Mouse (Mus musculus) ES-E14 (cell line): ENCODE data around the gene Cdk13. TPM values are rescaled to one million over a fixed set of nuclear protein-coding genes. Genes with fewer than 3 reads are reported as not detected.

ENCODE experiments used
- DNase-seq: peaks from one replicate; pipeline ENCODE4 v3.0.0-alpha.2; 2013; ENCODE audit warnings: low read depth, low spot score
- H3K27ac ChIP-seq: 2 replicates; pipeline ENCODE4 v1.5.1; 2012; ENCODE audit warnings: low read depth, mild to moderate bottlenecking, low read length, moderate library complexity, mixed read lengths; ENCODE audit not compliant: poor library complexity, insufficient read depth, severe bottlenecking
- H3K36me3 ChIP-seq: 2 replicates; pipeline ENCODE4 v1.6.1; 2012; ENCODE audit warnings: mild to moderate bottlenecking, low read length, moderate library complexity, mixed read lengths; ENCODE audit not compliant: control insufficient read depth, poor library complexity, insufficient read depth, severe bottlenecking
- H3K4me1 ChIP-seq, 2 experiments: fragments of 150-350 bp in 1 of 2; sonication (generic) in 1 of 2; 2 replicates each; pipeline ENCODE4 v1.6.1; 2012; ENCODE audit warnings: low read length in 2 of 2, mild to moderate bottlenecking in 1 of 2, mixed read lengths in 1 of 2; ENCODE audit not compliant: control insufficient read depth in 2 of 2, insufficient read depth in 2 of 2, poor library complexity in 1 of 2
- H3K4me3 ChIP-seq, 2 experiments: fragments of 150-350 bp in 1 of 2; sonication (generic) in 1 of 2; 2 replicates each; pipeline ENCODE4 v1.5.1; 2012; ENCODE audit warnings: low read length in 2 of 2, low read depth in 1 of 2, mild to moderate bottlenecking in 1 of 2, mixed read lengths in 1 of 2; ENCODE audit not compliant: insufficient read depth in 1 of 2, poor library complexity in 1 of 2, severe bottlenecking in 1 of 2
- H3K9ac ChIP-seq: 2 replicates; pipeline ENCODE4 v1.6.1; 2012; ENCODE audit warnings: low read depth, mild to moderate bottlenecking, low read length, mixed read lengths; ENCODE audit not compliant: poor library complexity, insufficient read depth, severe bottlenecking
- H3K9me3 ChIP-seq: fragments of 150-350 bp; sonication (generic); 2 replicates; pipeline ENCODE4 v1.6.1; 2012; ENCODE audit warnings: low read depth, mild to moderate bottlenecking, low read length; ENCODE audit not compliant: control insufficient read depth, insufficient read depth
- CHD2 ChIP-seq: IDR thresholded peaks from 2 replicates; pipeline ENCODE4 v1.6.1; 2014; ENCODE audit warnings: mild to moderate bottlenecking, low read depth, low read length, inconsistent platforms
- HCFC1 ChIP-seq: IDR thresholded peaks from 2 replicates; pipeline ENCODE4 v1.6.1; 2012; ENCODE audit warnings: low read length, inconsistent platforms, borderline replicate concordance; ENCODE audit not compliant: insufficient read depth
- MAFK ChIP-seq: IDR thresholded peaks from 2 replicates; pipeline ENCODE4 v1.6.1; 2014; ENCODE audit warnings: mild to moderate bottlenecking, low read depth, low read length, inconsistent platforms; ENCODE audit not compliant: insufficient read depth
- ZC3H11A ChIP-seq: IDR thresholded peaks from 2 replicates; pipeline ENCODE4 v1.6.1; 2012; ENCODE audit warnings: low read depth, mild to moderate bottlenecking, inconsistent platforms, low read length, borderline replicate concordance
- ZNF384 ChIP-seq: IDR thresholded peaks from 2 replicates; pipeline ENCODE4 v1.6.1; 2012; ENCODE audit warnings: low read depth, low read length, inconsistent platforms
- in situ Hi-C, 2 experiments: fragments of 600-800 bp; cut with MboI; formaldehyde crosslinking; loops; one replicate each; pipeline ENCODE4 v1.15.1; 2025; ENCODE audit warnings: low sequenced_read_pairs in 2 of 2, inconsistent platforms in 1 of 2; ENCODE audit not compliant: unreplicated experiment in 2 of 2
- total RNA-seq: library from RNA; depleted of rRNA; stranded (reverse); fragments of 300-350 nt; gene quantifications from 2 replicates; pipeline ENCODE4 v1.2.3, GENCODE M21; 2012

Gene Cdk13
- total RNA-seq, 1 experiment: 50.7 TPM

DNA sequence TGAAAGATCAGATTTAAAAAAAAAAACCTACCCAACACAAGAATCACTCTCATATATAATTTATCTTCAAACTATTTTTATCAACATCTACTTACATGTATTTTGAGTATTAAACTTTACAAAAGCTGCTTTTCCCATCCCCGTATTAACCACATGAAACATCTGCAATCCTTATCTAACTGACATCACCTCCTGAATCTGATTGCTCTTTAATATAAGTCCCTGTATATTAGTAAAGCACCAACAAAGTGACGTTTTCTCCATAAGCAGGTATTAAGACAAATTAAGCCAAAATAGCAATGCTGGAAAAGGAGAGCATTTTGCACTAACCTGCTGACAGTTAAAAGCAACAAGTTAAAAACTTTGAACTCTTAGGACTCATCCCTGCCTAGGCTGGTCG lies 2.0 kb downstream of the Cdk13 start:
- no peaks in the 10 kb centered on the region for H3K9me3 ChIP-seq
- H3K36me3 ChIP-seq: no peaks in the 10 kb centered on the region
- in situ Hi-C loops: no loop called here
- no peak for DNase-seq
- H3K27ac ChIP-seq: no peak overlapping the region
- H3K4me3 ChIP-seq: peak overlapping the region; percentile 88 to 90
- peak overlapping the region; percentile 92 for H3K9ac ChIP-seq
- H3K4me1 ChIP-seq: peaks cover 0 to 4% of the 10 kb centered on the region in 2 experiments; a peak in 1 of 4 replicates
- TF ChIP-seq CHD2 (no peak), ZNF384 (no peak), MAFK (no peak), HCFC1 (no peak), ZC3H11A (no peak)

DNA sequence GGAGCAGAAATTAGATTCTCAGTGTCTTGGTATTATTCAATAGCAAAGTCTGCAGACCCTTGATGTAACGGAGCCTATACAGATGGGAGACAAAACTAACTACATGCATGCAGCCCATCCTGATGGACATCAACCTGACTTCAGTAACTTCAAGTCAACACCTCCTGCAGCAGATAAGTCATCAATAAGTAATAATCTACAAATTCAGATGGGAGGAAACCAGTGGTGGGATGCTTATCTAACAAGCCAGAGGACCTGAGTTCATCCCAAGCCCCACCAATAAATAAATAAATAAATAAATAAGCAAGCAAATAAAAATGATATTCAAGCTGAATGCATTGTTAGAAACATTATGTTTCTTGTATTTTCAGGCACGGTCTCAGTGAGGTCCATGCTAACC lies 5.2 kb downstream of the Cdk13 start:
- Histone ChIP-seq H3K4me3 (no peak overlapping the region), H3K9me3 (no peaks in the 10 kb centered on the region), H3K36me3 (no peaks in the 10 kb centered on the region), H3K27ac (no peak overlapping the region), H3K4me1 (peaks cover 0 to 1% of the 10 kb centered on the region in 2 experiments; a peak in 1 of 4 replicates), H3K9ac (no peak overlapping the region)
- in situ Hi-C loops: no loop called here
- TF ChIP-seq MAFK (no peak), ZNF384 (no peak), ZC3H11A (no peak), HCFC1 (no peak), CHD2 (no peak)
- DNase-seq: no peak

DNA sequence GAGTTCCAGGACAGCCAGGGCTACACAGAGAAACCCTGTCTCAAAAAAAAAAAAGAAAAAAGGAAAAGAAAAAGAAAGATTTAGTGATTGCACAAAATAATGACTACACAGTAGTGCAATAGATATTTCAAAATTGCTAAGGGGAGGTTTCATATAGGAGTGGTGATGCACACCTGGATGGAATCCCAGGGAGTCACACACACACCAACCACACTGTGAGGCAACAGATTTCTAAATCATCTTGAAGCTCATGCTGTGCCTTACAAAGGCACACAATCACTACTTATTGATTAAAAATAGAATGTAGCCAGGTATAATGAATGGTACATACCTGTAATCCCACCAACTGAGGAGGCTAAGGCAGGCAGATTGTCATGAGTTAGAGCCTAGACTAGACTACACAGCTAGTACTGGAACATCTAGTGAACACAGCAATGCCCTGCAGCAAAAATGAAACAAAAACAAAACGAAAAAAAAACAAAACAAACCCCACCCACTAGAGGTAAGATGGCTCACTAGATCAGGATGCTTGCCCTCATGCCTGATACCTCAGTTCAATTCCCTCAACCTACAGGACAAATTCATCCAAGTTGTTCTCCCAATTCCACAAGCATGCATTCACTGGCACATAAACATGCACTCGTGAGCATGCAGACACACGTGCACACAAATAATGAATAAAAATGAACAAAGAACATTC lies 9.0 kb downstream of the Cdk13 start:
- Histone ChIP-seq H3K9me3 (no peaks in the 10 kb centered on the region), H3K4me3 (no peak overlapping the region), H3K27ac (no peak overlapping the region), H3K36me3 (no peaks in the 10 kb centered on the region), H3K4me1 (no peaks in the 10 kb centered on the region), H3K9ac (no peak overlapping the region)
- TF ChIP-seq MAFK: no peak
- TF ChIP-seq ZNF384: no peak
- in situ Hi-C loops: no loop called here
- DNase-seq: no peak

DNA sequence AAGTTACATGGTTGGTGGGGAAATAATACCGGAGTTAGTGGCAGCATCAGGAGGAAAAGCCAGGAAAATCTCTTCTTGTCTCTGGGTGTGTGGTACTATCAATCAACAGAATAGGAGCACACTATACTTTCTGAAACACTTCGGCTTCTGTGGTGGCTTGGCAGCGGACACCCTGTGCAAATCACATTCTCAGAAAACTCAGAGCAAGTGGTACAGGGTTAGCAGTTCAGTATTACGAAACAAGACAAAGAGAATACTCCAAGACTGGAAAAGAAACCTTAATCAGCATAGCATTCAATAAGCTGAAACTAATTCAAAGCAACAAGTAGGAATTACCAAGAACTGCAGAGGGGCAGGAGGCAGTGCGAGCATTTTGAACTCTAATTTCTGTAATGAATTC lies 21.3 kb downstream of the Cdk13 start:
- no peaks in the 10 kb centered on the region for H3K9me3 ChIP-seq
- H3K4me1 ChIP-seq: no peaks in the 10 kb centered on the region
- DNase-seq: no peak
- TF ChIP-seq ZNF384: no peak
- no peak for TF ChIP-seq CHD2
- TF ChIP-seq ZC3H11A: no peak
- no peak for TF ChIP-seq HCFC1
- no peak for TF ChIP-seq MAFK
- H3K4me3 ChIP-seq: no peak overlapping the region
- no peaks in the 10 kb centered on the region for H3K36me3 ChIP-seq
- no peak overlapping the region for H3K9ac ChIP-seq
- in situ Hi-C loops: no loop called here
- H3K27ac ChIP-seq: no peak overlapping the region

DNA sequence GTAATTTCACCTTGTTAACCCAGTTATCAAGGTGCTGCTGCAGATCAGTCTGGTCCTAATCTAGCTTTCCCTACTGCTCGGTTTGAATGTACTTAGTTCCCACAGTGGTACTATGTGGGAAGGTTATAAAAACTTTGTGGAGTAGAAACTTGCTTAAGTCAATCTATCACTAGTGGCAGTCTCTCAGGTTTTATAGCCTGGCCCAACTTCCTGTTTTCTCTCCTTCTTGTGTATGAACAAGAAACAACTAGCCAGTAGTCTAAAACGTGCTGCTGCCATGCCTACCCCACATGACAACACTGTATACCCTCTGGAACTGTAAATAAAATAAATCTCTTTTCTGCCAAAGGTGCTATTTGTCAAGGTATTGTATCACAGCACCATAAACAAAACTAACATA lies 25.0 kb downstream of the Cdk13 start:
- no peak overlapping the region for H3K27ac ChIP-seq

More for the DNA sequence above, 25.0 kb downstream of the Cdk13 start:
- Histone ChIP-seq H3K36me3 (no peaks in the 10 kb centered on the region), H3K4me3 (no peak overlapping the region), H3K4me1 (no peaks in the 10 kb centered on the region), H3K9ac (no peak overlapping the region), H3K9me3 (no peaks in the 10 kb centered on the region)
- in situ Hi-C loops: no loop called here
- no peak for DNase-seq
- no peak for TF ChIP-seq ZC3H11A
- TF ChIP-seq HCFC1: no peak
- no peak for TF ChIP-seq CHD2
- no peak for TF ChIP-seq ZNF384
